Mouse (Mus musculus) yolk sac, embryonic 10.5 days (tissue): ENCODE data around the gene Pla2g7.

Experiments
- DNase-seq: peaks from one replicate; pipeline ENCODE4 v3.0.0-alpha.2; 2017; ENCODE audit warnings: low spot score

Gene Pla2g7

GRCm38 (mm10) chr17:43649641-43650436, 81.9 kb downstream of the Pla2g7 start:
- no peak for DNase-seq

GRCm38 (mm10) chr17:43651314-43652046, 83.6 kb downstream of the Pla2g7 start:
- DNase-seq = no peak
